Mouse (Mus musculus): ENCODE measurements at regions not wholly inside any gene's neighbourhood (a gene's known extent, or its start where the extent isn't known, plus 50 kb on each side); places are given as distances from the start of the nearest gene placed in this dataset.
"Not testable (repeated sequence)": the region's sequence is repeated elsewhere in the genome, so short reads cannot be mapped to it uniquely, and the experiment has no call there.

DNA sequence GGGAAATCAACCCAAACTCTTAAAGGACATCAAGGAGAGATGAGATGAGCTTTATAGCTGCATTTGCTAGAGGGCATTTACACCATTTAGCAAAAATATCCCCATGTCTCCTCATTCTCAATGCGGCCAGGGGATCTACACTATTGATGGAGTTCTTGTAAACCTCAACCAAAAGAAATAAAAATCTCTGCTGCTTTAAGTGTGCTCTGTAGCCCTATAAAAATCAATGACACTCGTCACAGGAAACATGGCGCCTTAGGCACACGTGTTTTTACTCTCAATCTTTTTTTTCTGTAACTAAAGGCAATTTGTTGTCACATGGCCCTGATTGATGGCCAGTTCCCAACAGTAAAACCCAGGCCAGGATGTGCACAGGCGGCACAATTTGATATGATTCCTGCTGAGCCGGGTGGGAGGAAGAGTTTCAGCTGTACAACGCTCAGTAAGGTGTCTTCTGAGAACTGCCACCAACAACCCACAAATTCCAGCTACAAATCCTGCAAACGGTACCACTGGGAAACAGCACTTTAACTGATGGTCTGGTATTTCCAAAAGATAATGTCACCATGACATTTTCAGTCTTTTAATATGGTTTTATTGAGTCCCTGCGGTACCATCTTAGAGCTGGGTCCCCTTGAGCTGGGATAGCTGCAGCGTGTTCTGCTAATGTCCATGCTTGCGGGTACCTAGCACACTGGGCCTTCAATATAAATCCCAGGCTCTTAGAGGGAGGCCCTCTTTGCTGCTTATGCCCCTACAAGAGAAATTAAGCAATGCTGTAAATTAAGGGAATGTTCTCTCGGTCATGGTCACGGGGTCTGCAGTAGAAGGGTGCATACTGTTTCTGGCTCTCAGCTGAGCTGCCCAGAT lies 78.8 kb downstream of the Tpbg start:
- Histone ChIP-seq H3K27ac (no peak overlapping the region), H3K4me3 (replicated peaks) (no peak overlapping the region), H3K9me3 (no peaks in the 10 kb centered on the region), H3K4me1 (replicated peaks) (no peaks in the 10 kb centered on the region), H3K27me3 (no peaks in the 10 kb centered on the region), H3K4me2 (replicated peaks) (no peak overlapping the region), H3K36me3 (no peaks in the 10 kb centered on the region), H3K9ac (replicated peaks) (no peak overlapping the region)
- no peak for ATAC-seq
- 93% methylated on average over 13 of the region's 13 CpGs for WGBS

DNA sequence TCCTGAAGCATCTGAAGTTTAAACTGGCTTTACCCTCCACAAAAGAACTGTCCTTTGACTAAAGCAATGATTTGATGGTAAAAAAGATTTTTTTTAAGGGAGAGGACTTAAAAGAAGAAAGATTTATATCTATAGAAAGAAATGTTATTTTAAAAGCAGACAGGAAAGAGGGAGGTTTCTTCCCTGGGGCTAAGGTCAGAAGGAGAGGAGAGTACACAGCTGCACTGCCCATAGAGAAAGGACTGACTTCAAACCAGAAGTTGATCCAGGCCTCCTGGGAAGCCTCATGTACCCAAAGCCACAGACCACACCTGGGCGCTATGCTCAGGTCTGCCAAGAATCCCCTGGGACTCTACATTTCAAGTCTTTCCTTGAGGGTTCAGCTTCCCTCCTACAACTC lies 83.1 kb downstream of the Tpbg start:
- ATAC-seq = no peak
- WGBS = 82% methylated on average over 1 of the region's 1 CpGs
- H3K4me3 ChIP-seq (replicated peaks) = no peak overlapping the region
- no peak overlapping the region for H3K27ac ChIP-seq
- H3K4me2 ChIP-seq (replicated peaks) = no peak overlapping the region
- H3K36me3 ChIP-seq = no peaks in the 10 kb centered on the region
- no peaks in the 10 kb centered on the region for H3K9me3 ChIP-seq
- H3K4me1 ChIP-seq (replicated peaks) = no peaks in the 10 kb centered on the region
- H3K9ac ChIP-seq (replicated peaks) = no peak overlapping the region
- no peaks in the 10 kb centered on the region for H3K27me3 ChIP-seq

DNA sequence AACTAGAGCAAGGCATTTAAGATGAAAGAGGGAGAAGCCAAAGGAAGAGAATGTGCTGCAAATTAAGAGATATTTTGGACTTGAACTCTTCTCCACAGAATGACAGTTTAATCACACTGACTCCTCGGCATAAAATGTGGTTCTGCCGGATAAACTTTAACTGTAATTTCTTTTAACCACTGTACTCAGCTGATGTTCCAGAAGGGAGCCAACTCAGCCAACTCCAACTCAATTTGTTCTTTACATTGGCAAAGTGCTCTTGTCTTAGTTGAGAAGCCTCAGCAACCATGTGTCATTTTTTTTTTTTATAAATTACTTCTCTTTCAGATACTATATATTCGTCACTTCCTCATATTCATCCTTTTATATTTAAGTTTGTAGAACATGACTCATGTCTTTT lies 90.0 kb downstream of the Tpbg start:
- 91% methylated on average over 3 of the region's 3 CpGs for WGBS

DNA sequence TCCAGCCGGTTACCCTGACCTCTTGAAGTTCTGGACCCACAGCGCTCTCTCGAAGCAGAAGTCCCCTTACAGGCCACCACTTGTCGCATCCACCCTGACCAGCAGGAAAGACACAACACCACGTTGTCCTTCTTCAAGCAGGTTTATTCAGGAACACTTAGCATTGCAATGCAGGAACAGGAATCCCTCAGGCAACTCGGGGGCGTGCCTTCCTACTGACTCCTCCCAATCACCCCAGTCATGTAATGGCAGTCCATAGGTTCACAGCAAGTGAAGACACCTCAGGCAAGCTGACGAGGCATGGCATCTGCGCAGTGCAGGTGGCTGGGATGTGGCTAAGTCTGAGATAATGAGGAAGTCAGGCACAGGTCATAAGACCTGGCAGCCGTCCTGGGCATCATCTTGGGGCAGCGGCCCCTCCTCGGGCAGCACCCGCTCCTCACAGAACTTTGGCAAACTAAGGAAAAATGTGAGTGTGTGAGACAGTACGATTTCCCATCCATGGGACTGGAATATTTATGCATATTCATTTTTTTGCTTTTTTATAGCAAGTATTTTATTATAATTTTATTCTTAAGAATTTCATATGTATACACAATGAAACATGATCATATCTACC lies 101.0 kb downstream of the Tpbg start:
- not testable (repeated sequence) for H3K36me3 ChIP-seq; H3K4me2 ChIP-seq (replicated peaks); H3K9me3 ChIP-seq; ATAC-seq; H3K27ac ChIP-seq; H3K27me3 ChIP-seq; H3K4me3 ChIP-seq (replicated peaks); H3K4me1 ChIP-seq (replicated peaks); H3K9ac ChIP-seq (replicated peaks)
- 91% methylated on average over 14 of the region's 14 CpGs for WGBS

More for the DNA sequence above, 90.0 kb downstream of the Tpbg start:
- Histone ChIP-seq H3K27ac (no peak overlapping the region), H3K9me3 (no peaks in the 10 kb centered on the region), H3K4me2 (replicated peaks) (no peak overlapping the region), H3K27me3 (no peaks in the 10 kb centered on the region), H3K4me3 (replicated peaks) (no peak overlapping the region), H3K4me1 (replicated peaks) (no peaks in the 10 kb centered on the region), H3K36me3 (no peaks in the 10 kb centered on the region), H3K9ac (replicated peaks) (no peak overlapping the region)
- no peak for ATAC-seq

DNA sequence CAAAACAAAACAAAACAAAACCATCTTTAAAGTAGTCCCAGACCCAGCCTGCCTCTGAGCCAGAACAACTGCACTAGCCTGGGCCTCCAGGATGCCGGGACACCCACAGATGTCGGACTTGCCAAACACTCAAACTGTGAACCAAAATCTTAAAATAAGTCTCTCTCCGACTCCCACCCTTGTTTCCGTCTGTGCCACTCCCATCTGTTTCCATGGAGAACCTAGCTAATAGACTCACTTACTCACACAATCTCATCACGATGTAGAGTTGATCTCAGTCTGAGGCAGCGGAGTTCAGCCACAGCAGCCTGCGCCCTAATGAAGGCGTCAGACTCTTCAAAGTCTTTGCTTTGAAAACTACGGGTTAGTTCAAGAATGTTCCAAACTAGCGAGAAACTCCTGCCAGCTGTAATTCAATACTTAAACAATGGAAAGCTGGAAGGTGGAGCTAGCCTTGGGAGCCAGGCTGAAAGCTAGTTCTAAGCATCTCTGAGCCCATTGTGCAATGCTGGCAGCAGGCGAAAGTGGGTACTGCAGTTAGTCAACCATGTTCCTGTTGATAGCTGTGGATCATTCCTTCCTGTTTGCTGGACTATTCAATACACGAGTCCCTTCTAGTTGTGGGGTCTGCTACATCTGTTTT lies 106.4 kb downstream of the Tpbg start:
- Histone ChIP-seq H3K36me3 (no peaks in the 10 kb centered on the region), H3K27me3 (no peaks in the 10 kb centered on the region), H3K4me3 (replicated peaks) (no peak overlapping the region), H3K9ac (replicated peaks) (no peak overlapping the region), H3K9me3 (no peaks in the 10 kb centered on the region), H3K4me1 (replicated peaks) (no peaks in the 10 kb centered on the region), H3K27ac (no peak overlapping the region), H3K4me2 (replicated peaks) (no peak overlapping the region)
- 42% methylated on average over 12 of the region's 12 CpGs for WGBS
- ATAC-seq = no peak

DNA sequence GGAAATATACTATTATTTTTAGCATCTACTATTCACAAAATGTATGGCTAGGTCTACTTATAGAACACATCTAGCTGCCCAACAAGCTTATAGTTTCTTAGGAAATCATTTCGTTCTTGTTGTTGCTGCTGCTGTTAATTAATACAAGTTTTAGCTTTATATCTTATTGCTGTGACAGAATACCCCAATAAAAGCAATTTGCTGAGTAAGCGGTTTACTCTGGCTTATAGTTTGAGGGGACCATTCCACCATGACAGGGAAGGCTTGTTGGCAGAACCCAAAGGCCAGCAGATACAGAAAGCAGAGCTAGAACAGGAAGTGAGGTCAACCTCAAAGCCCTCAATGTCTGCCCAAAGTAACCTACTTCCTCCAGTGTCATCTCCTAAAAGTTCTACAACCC lies 109.6 kb downstream of the Tpbg start:
- Histone ChIP-seq H3K27ac (no peak overlapping the region), H3K4me3 (replicated peaks) (no peak overlapping the region), H3K27me3 (no peaks in the 10 kb centered on the region), H3K9ac (replicated peaks) (no peak overlapping the region), H3K4me2 (replicated peaks) (no peak overlapping the region), H3K36me3 (no peaks in the 10 kb centered on the region), H3K9me3 (no peaks in the 10 kb centered on the region), H3K4me1 (replicated peaks) (no peaks in the 10 kb centered on the region)
- no peak for ATAC-seq
- 92% methylated on average over 2 of the region's 2 CpGs for WGBS

DNA sequence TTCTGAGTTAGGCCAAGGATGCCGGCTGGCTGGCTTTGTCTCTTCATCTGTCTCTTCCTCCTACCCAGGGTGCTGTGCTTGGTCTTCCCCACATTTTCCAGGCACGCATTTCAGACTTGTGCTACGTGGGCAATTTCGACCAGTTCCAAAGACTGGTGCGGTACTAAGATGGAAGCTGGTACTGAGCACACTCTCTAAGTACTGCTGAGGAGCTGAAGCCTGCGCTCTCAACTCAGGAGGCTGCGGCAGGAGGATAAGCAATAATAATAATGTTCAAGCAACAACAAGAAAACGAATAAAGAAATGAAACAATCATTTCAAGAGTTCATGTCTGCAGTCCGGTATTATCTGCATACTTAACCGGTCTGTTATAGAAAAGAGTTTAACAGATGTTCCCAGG lies 127.9 kb downstream of the Tpbg start:
- no peak overlapping the region for H3K4me2 ChIP-seq (replicated peaks)
- no peak overlapping the region for H3K4me3 ChIP-seq (replicated peaks)
- no peaks in the 10 kb centered on the region for H3K36me3 ChIP-seq
- no peak for ATAC-seq
- H3K9me3 ChIP-seq = no peaks in the 10 kb centered on the region
- 93% methylated on average over 10 of the region's 10 CpGs for WGBS
- no peaks in the 10 kb centered on the region for H3K27me3 ChIP-seq
- H3K27ac ChIP-seq = no peak overlapping the region
- H3K4me1 ChIP-seq (replicated peaks) = no peaks in the 10 kb centered on the region
- no peak overlapping the region for H3K9ac ChIP-seq (replicated peaks)

DNA sequence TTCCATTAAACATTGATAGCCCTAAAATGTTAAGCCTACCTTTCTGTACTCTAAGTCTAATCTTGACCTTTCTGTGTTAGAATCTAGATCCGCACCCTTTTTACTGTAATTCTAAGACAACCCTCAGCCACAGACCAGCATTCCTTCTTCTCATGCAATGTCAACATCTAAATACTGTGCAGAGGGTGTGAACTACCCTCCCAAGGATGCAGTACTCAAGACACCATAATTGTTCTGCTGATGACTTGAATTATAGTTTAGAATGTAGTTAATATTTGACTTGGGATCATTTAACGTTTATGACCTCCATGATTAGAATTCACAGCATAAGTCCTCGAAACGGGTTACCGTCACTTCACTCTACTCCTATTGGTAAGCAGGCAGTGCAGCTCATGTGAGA lies 139.2 kb downstream of the Tpbg start:
- H3K4me1 ChIP-seq (replicated peaks) = no peaks in the 10 kb centered on the region
- no peaks in the 10 kb centered on the region for H3K36me3 ChIP-seq
- H3K27me3 ChIP-seq = no peaks in the 10 kb centered on the region
- H3K9me3 ChIP-seq = no peaks in the 10 kb centered on the region
- no peak for ATAC-seq
- no peak overlapping the region for H3K4me2 ChIP-seq (replicated peaks)
- H3K27ac ChIP-seq = no peak overlapping the region
- H3K4me3 ChIP-seq (replicated peaks) = no peak overlapping the region
- no peak overlapping the region for H3K9ac ChIP-seq (replicated peaks)
- WGBS = 95% methylated on average over 5 of the region's 5 CpGs

DNA sequence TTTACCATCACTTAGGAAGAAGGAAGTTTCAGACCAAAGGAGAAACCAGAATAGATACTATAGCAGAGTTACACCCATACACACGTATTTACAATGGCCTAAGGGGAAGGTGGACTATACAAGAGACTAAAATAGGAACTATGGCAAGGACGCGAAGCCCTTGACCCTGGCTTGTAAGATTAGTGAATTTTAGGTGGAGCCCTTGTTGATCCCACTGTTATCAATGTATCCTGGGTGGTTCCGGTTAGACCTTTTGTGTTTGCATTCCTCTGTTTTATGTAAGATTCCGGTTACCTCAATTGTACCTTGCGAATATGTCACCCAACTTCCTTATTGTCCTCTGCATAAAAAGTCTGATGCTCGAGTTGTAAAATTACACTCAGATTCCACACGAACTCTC lies 141.3 kb downstream of the Tpbg start:
- H3K4me1 ChIP-seq (replicated peaks); H3K9me3 ChIP-seq; H3K27me3 ChIP-seq; H3K27ac ChIP-seq; H3K4me2 ChIP-seq (replicated peaks); ATAC-seq; H3K9ac ChIP-seq (replicated peaks); H3K36me3 ChIP-seq; H3K4me3 ChIP-seq (replicated peaks): not testable (repeated sequence)
- WGBS = 96% methylated on average over 8 of the region's 8 CpGs

DNA sequence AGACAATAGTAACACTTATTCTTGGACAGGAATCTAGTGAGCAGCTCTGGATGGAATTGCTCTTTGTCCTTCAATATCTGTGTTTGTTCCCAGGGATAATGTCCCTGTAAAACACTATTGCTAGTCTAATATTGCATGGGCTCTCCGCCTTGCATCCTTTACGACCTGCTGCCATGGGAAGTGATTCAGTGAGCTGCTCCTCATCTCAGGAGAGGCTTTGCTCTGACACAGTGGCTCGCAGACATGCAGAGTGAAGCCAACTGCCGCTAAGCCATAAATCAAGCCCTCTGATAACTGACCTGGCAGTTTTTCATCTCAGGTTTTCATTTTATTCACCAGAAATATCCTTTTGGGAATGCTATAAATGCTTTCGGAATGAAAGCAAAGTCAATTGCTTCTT lies 143.5 kb downstream of the Tpbg start:
- no peaks in the 10 kb centered on the region for H3K27me3 ChIP-seq
- ATAC-seq = no peak
- WGBS = 84% methylated on average over 5 of the region's 5 CpGs
- H3K4me2 ChIP-seq (replicated peaks) = no peak overlapping the region
- H3K9me3 ChIP-seq = no peaks in the 10 kb centered on the region
- H3K4me3 ChIP-seq (replicated peaks) = no peak overlapping the region
- no peak overlapping the region for H3K27ac ChIP-seq
- H3K4me1 ChIP-seq (replicated peaks) = no peaks in the 10 kb centered on the region
- no peaks in the 10 kb centered on the region for H3K36me3 ChIP-seq
- H3K9ac ChIP-seq (replicated peaks) = no peak overlapping the region

DNA sequence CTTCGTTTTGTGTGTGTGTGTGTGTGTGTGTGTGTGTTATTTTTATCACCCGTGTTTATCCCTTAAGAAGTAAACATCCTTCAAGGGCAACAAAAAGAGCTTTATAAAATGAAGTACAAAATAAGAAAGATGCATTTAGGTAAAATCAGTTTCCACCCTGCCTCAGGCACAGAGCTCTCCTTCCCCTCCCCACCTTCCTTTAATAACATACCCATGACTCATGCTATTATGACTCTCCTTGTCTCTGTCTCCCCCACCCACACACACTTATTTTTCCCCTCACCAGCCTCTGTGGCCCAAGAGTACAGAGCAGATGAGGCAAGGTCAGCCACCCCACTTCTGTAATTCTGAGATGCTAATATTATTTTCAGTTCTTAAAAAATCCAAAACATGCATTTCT lies 144.0 kb downstream of the Tpbg start:
- H3K4me3 ChIP-seq (replicated peaks) = no peak overlapping the region
- no peak overlapping the region for H3K9ac ChIP-seq (replicated peaks)
- no peaks in the 10 kb centered on the region for H3K36me3 ChIP-seq
- H3K27me3 ChIP-seq = no peaks in the 10 kb centered on the region
- no peak overlapping the region for H3K4me2 ChIP-seq (replicated peaks)
- no peaks in the 10 kb centered on the region for H3K4me1 ChIP-seq (replicated peaks)
- 87% methylated on average over 2 of the region's 2 CpGs for WGBS
- no peak overlapping the region for H3K27ac ChIP-seq
- H3K9me3 ChIP-seq = no peaks in the 10 kb centered on the region
- ATAC-seq = no peak

DNA sequence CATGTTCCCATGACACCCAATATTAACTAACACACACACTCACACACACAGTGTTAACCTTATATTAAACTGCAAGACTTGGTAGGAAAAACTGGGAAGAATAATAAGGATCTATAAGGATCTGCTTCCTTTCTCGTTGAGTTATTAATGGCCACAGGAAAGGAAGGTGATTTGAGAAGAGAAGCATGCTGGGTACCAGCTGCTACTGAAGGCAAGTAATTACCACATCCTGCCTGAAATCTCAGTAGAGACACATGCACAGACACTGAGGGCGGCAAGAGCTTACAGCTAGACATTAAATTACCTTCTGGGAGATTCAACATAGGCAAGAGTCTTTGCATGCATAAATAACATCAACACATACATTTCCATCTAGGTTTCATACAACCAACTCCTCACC lies 160.8 kb downstream of the Tpbg start:
- no peak overlapping the region for H3K4me3 ChIP-seq (replicated peaks)
- H3K9ac ChIP-seq (replicated peaks) = no peak overlapping the region
- no peaks in the 10 kb centered on the region for H3K9me3 ChIP-seq
- H3K4me1 ChIP-seq (replicated peaks) = no peaks in the 10 kb centered on the region
- H3K27me3 ChIP-seq = no peaks in the 10 kb centered on the region
- H3K36me3 ChIP-seq = no peaks in the 10 kb centered on the region
- H3K4me2 ChIP-seq (replicated peaks) = no peak overlapping the region
- WGBS = 63% methylated on average over 2 of the region's 2 CpGs
- no peak overlapping the region for H3K27ac ChIP-seq
- no peak for ATAC-seq

Data from midbrain, embryonic 13.5 days (tissue).